Mouse (Mus musculus): ENCODE measurements around the gene Gm5169. TPM values are rescaled to one million over a fixed set of nuclear protein-coding genes. Genes with fewer than 3 reads are reported as not detected.
"Not testable (repeated sequence)": the region's sequence is repeated elsewhere in the genome, so short reads cannot be mapped to it uniquely, and the experiment has no call there.

Gene Gm5169
- not detected in 2 replicates for polyA plus RNA-seq (2016; fragmentation: Nextera tagmentation; extraction: Ambion mirVana)

- H3K4me3 ChIP-seq; H3K9me3 ChIP-seq (replicated peaks); H3K36me3 ChIP-seq; H3K27ac ChIP-seq (replicated peaks); H3K27me3 ChIP-seq (ENCODE audit: low read depth, poor library complexity, severe bottlenecking); H3K4me1 ChIP-seq; DNase-seq (ENCODE audit: low spot score): not testable (repeated sequence)
- WGBS = 88% methylated on average over 2 of the region's 6 CpGs
These were observed at the start of gene Gm5169 for GRCm38 (mm10) chrX:25301355-25301754. Gm5169 (minus strand) TSS chrX:25301455.

- H3K4me1 ChIP-seq; H3K27me3 ChIP-seq (ENCODE audit: low read depth, poor library complexity, severe bottlenecking); H3K27ac ChIP-seq (replicated peaks); H3K9me3 ChIP-seq (replicated peaks); DNase-seq (ENCODE audit: low spot score); H3K36me3 ChIP-seq; H3K4me3 ChIP-seq: not testable (repeated sequence)
- WGBS = 92% methylated on average over 15 of the region's 15 CpGs
These were observed 46.2 kb upstream of the Gm5169 start for GRCm38 (mm10) chrX:25347424-25347823.
